Mouse (Mus musculus): ENCODE measurements at regions not wholly inside any gene's neighbourhood (a gene's known extent, or its start where the extent isn't known, plus 50 kb on each side); places are given as distances from the start of the nearest gene placed in this dataset.

DNA sequence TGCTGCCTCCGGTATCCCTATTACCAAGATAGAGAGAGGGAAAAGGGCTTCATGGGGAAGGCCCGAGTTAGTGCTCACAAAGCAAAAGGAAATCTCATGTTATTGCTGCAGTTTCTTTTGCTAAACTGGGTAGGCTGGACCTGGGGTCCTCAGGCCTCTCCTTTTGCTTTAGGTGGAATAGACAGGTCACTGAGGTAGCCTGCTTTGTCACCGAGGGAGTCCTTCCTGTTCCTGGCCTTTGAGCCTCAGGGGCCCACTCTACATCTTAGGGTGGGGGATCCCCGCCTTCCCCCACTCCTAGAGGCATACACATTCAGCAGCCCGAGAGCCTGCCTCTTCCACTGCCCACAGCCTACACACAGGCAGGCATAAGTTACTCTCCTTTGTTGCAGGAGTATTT, 435.5 kb upstream of the Tle4 start:
- TF ChIP-seq CTCF (IDR thresholded peaks at IDR 0.05; ENCODE audit: insufficient read depth, low read depth, low read length) (no peak), POLR2A (IDR thresholded peaks at IDR 0.05; ENCODE audit: insufficient read depth, low read depth, low read length) (no peak)
